Mouse (Mus musculus) bone marrow macrophage, adult 2 months (primary cell): ENCODE measurements around the gene Wscd1.

ENCODE experiments used
- CTCF ChIP-seq: IDR thresholded peaks from 2 replicates; pipeline ENCODE4 v1.5.1; 2012; ENCODE audit warnings: low read depth, mild to moderate bottlenecking, low read length, moderate library complexity
- POLR2A ChIP-seq: IDR thresholded peaks from 2 replicates; pipeline ENCODE4 v1.6.1; 2012; ENCODE audit warnings: mild to moderate bottlenecking, low read depth, low read length, borderline replicate concordance

DNA sequence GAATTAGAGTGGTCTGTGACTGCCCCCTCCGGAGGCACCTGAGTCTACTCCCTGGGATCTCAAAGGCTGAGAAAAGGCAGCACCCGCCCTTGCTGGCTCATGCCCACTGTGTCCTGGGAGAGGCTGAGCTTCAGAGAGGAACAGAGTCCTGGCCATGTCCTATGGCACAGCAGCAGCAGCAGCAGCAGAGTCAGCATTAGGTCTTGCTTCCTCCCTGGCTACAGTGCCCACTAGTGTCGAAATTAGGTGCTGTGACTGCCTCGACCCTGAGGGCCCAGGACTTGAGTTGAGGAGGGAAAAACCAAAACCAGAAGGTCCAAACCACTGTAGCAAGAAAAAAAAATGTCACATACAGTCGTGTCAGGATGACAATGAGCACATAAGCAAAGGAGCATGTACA is 12.6 kb upstream of the Wscd1 start:
- TF ChIP-seq POLR2A (no peak), CTCF (no peak)
